Mouse (Mus musculus): ENCODE measurements around the gene Ctbp2. TPM values are rescaled to one million over a fixed set of nuclear protein-coding genes. Genes with fewer than 3 reads are reported as not detected.

Gene Ctbp2
- polyA plus RNA-seq, 1 experiment from 2014 or later = 157 TPM

DNA sequence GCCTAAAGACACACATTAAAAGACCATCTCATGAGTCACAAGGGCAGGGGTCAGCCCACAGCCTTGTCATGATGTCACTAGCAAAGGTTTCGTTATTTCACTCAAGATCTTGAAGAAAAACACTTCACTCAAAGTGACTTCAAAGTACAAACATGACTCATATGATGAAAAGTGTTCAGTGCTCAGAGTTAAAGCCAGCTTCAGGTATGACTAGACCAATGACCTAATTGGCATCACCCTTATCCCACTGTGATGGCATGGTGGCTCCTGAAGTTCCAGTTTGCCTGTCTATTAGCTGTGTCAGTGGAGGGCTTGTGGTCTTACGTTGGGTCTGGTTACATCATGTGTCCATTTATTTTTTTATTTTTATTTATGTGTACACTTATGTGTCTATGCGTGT is 35.4 kb upstream of the Ctbp2 start:
- 89% methylated on average over 3 of the region's 3 CpGs for WGBS
- H3K36me3 ChIP-seq (ENCODE audit: control insufficient read depth, insufficient read depth, low read length) = no peaks in the 10 kb centered on the region
- no peak overlapping the region for H3K27ac ChIP-seq (ENCODE audit: low read depth, low read length)
- no peak overlapping the region for H3K4me2 ChIP-seq (replicated peaks; ENCODE audit: low read depth, low read length)
- H3K4me3 ChIP-seq (ENCODE audit: low read length) = no peak overlapping the region
- no peak for ATAC-seq (ENCODE audit: low FRiP score, low TSS enrichment)
- no peak overlapping the region for H3K9ac ChIP-seq (ENCODE audit: low read depth, low read length)
- H3K4me1 ChIP-seq (ENCODE audit: control insufficient read depth, insufficient read depth, low read length) = peaks cover 3% of the 10 kb centered on the region; the same call in 1 of the 2 replicates
- H3K9me3 ChIP-seq (ENCODE audit: control insufficient read depth, low read length) = no peaks in the 10 kb centered on the region
- H3K27me3 ChIP-seq (ENCODE audit: control insufficient read depth, insufficient read depth, low read length) = no peaks in the 10 kb centered on the region

DNA sequence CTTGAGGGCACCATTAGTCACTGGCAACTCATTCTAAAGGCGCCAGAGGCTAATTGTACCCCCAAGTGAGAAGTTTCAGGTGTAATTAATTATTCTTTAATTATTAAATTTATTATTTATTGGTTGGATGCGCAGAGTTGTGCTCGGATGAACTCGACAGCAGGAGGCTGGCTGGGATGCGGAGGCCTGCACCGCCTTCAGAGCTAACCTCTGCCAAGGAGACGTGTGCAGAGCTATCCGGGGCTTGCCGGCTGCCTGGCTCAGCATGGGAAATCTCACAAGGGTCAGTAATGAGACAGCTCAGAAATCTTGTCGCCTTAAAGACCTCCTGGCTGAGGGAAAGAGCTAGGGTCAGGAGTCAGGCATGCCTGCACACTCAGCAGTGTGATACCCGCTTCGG is 31.5 kb upstream of the Ctbp2 start:
- no peaks in the 10 kb centered on the region for H3K27me3 ChIP-seq (ENCODE audit: control insufficient read depth, insufficient read depth, low read length)
- no peak overlapping the region for H3K27ac ChIP-seq (ENCODE audit: low read depth, low read length)
- no peak overlapping the region for H3K9ac ChIP-seq (ENCODE audit: low read depth, low read length)
- no peak for ATAC-seq (ENCODE audit: low FRiP score, low TSS enrichment)
- no peak overlapping the region for H3K4me2 ChIP-seq (replicated peaks; ENCODE audit: low read depth, low read length)
- H3K4me1 ChIP-seq (ENCODE audit: control insufficient read depth, insufficient read depth, low read length) = no peaks in the 10 kb centered on the region
- H3K36me3 ChIP-seq (ENCODE audit: control insufficient read depth, insufficient read depth, low read length) = no peaks in the 10 kb centered on the region
- no peak overlapping the region for H3K4me3 ChIP-seq (ENCODE audit: low read length)
- 78% methylated on average over 12 of the region's 12 CpGs for WGBS
- H3K9me3 ChIP-seq (ENCODE audit: control insufficient read depth, low read length) = no peaks in the 10 kb centered on the region

DNA sequence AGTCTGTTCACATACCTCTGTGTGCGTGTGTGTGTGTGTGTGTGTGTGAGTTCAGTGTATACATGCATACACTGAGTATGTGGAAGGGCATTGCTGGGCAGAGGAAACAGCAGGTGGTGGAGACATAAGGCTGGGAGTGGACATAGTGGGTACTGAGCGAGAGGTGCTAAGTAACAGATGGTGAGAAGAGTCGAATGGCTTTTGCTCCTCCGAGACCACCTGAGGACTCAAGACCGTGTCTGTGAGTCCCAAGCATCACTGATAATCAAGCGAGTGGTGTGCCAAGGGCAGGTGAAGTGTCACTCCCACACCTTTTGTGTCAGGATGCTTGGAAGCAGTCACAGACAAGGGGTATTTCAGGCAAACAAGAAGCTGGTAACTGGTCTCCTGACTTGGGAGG is 30.7 kb upstream of the Ctbp2 start:
- WGBS = 71% methylated on average over 6 of the region's 6 CpGs
- no peaks in the 10 kb centered on the region for H3K9me3 ChIP-seq (ENCODE audit: control insufficient read depth, low read length)
- H3K27ac ChIP-seq (ENCODE audit: low read depth, low read length) = no peak overlapping the region
- no peak for ATAC-seq (ENCODE audit: low FRiP score, low TSS enrichment)
- no peak overlapping the region for H3K9ac ChIP-seq (ENCODE audit: low read depth, low read length)
- H3K27me3 ChIP-seq (ENCODE audit: control insufficient read depth, insufficient read depth, low read length) = no peaks in the 10 kb centered on the region
- no peak overlapping the region for H3K4me2 ChIP-seq (replicated peaks; ENCODE audit: low read depth, low read length)
- no peaks in the 10 kb centered on the region for H3K36me3 ChIP-seq (ENCODE audit: control insufficient read depth, insufficient read depth, low read length)
- no peaks in the 10 kb centered on the region for H3K4me1 ChIP-seq (ENCODE audit: control insufficient read depth, insufficient read depth, low read length)
- no peak overlapping the region for H3K4me3 ChIP-seq (ENCODE audit: low read length)

DNA sequence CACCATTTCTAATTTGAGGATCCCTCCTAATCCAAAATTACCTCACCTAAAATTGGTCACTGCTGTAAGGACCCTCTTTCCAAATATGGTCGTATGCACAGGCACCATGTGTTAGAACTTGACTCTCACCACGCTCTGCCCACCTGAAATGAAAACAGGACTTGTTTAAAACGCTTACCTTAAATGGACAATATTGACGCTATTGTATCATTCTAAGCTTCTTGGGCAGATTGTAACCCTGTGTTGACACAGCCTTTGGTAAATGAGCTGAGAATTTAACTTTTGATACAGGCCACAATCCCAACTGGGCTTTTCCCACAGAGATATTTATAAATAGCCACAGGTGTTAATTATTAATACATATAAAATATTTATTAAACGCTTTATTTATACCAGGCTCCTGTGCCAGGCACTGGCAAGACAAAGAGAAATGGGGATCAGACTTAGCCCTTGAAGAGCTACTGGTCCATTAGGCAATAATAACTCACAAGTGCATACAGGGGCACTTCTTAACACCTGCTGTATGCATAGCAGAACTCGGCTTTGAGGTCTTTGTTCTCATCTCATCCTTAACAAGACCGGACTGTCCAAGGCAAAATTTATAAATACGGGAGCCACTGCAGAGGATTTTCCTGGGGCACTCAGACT is 15.7 kb upstream of the Ctbp2 start:
- Histone ChIP-seq H3K4me2 (replicated peaks; ENCODE audit: low read depth, low read length) (no peak overlapping the region), H3K4me1 (ENCODE audit: control insufficient read depth, insufficient read depth, low read length) (no peaks in the 10 kb centered on the region), H3K9ac (ENCODE audit: low read depth, low read length) (no peak overlapping the region), H3K36me3 (ENCODE audit: control insufficient read depth, insufficient read depth, low read length) (no peaks in the 10 kb centered on the region), H3K9me3 (ENCODE audit: control insufficient read depth, low read length) (no peaks in the 10 kb centered on the region), H3K4me3 (ENCODE audit: low read length) (no peak overlapping the region), H3K27me3 (ENCODE audit: control insufficient read depth, insufficient read depth, low read length) (no peaks in the 10 kb centered on the region), H3K27ac (ENCODE audit: low read depth, low read length) (no peak overlapping the region)
- ATAC-seq (ENCODE audit: low FRiP score, low TSS enrichment) = no peak
- 87% methylated on average over 8 of the region's 8 CpGs for WGBS

DNA sequence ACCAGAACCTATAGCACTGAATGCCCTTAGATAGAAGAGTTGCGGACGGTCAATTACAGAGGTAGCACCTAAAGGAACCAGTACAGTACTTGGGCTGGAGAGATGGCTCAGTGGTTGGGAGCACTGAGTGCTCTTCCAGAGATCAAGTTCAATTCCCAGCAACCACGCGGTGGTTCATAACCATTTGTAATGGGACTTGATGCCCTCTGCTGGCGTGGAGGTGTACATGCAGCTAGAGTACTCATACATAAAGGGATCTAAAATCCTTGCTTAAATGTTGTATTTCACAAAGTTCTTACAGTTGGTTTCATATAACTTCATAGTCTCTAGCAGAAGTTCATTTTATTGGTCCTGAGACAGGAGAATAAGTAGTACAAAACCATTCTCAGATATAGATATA is 9.4 kb upstream of the Ctbp2 start:
- no peak overlapping the region for H3K4me3 ChIP-seq (ENCODE audit: low read length)
- H3K4me2 ChIP-seq (replicated peaks; ENCODE audit: low read depth, low read length) = no peak overlapping the region
- H3K27me3 ChIP-seq (ENCODE audit: control insufficient read depth, insufficient read depth, low read length) = no peaks in the 10 kb centered on the region
- H3K27ac ChIP-seq (ENCODE audit: low read depth, low read length) = no peak overlapping the region
- ATAC-seq (ENCODE audit: low FRiP score, low TSS enrichment) = no peak
- peaks cover 2% of the 10 kb centered on the region; the same call in 1 of the 2 replicates for H3K9me3 ChIP-seq (ENCODE audit: control insufficient read depth, low read length)
- no peak overlapping the region for H3K9ac ChIP-seq (ENCODE audit: low read depth, low read length)
- no peaks in the 10 kb centered on the region for H3K4me1 ChIP-seq (ENCODE audit: control insufficient read depth, insufficient read depth, low read length)
- 78% methylated on average over 5 of the region's 5 CpGs for WGBS
- no peaks in the 10 kb centered on the region for H3K36me3 ChIP-seq (ENCODE audit: control insufficient read depth, insufficient read depth, low read length)

DNA sequence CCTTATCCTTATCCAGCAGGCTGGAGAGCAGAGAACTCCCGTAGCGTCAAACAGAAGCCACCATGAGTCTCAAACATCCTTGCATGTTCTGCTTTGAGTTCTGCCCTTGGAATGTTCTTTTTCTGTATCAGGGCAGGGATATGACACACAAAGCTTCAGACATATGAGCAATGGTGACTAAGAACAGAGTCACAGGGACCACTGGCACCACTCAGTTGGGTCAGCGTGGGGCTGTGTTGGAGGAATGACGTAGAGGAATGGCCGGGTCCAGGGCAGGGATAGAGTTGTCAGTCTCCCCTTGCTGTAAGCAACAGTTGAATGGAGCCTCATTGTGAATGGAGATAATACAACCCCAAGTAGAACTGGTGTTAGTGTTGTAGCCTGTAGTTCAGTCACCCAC is 8.5 kb upstream of the Ctbp2 start:
- no peaks in the 10 kb centered on the region for H3K4me1 ChIP-seq (ENCODE audit: control insufficient read depth, insufficient read depth, low read length)
- no peak overlapping the region for H3K9ac ChIP-seq (ENCODE audit: low read depth, low read length)
- H3K36me3 ChIP-seq (ENCODE audit: control insufficient read depth, insufficient read depth, low read length) = no peaks in the 10 kb centered on the region
- 96% methylated on average over 5 of the region's 5 CpGs for WGBS
- no peak overlapping the region for H3K4me3 ChIP-seq (ENCODE audit: low read length)
- peaks cover 3% of the 10 kb centered on the region; the same call in 1 of the 2 replicates for H3K9me3 ChIP-seq (ENCODE audit: control insufficient read depth, low read length)
- H3K4me2 ChIP-seq (replicated peaks; ENCODE audit: low read depth, low read length) = no peak overlapping the region
- ATAC-seq (ENCODE audit: low FRiP score, low TSS enrichment) = no peak
- H3K27me3 ChIP-seq (ENCODE audit: control insufficient read depth, insufficient read depth, low read length) = no peaks in the 10 kb centered on the region
- H3K27ac ChIP-seq (ENCODE audit: low read depth, low read length) = no peak overlapping the region

DNA sequence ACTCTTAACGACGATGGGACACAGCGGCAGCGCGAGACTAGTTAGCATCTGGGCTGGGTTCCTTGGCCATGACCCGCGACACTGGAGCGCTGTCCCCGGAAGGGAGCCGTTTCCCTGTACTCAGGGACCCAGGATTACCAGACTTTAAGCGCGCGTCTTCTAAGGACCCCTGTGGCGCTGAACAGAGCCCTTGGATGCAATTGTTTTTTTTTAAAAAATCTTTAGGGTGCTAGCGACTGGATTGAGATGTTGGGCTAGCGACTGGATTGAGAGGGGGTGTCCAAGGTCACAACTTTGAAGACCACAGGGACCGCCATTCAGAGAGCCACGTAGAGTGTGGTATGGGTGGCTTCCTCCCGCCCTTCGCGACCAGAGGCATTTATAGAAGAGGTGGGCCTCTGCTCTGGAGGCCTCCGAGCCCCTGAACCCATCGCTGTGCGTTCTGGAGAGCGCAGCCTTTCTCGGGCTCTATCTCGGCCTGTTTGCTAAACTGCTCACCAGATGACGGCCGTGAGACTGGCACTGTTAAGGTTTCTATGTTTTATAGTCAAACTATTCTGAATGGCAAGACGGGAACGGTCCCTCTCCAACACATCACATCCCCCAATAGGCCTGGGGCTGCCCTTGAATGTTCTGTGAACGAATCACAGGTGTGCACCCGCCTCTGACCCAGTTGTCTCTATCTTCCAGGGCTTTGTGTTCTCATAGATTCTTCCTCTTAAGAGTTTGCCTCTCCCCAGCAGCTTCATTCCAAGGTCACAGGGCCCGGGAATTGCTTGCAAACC is 739 bp upstream of the Ctbp2 start:
- Histone ChIP-seq H3K27ac (ENCODE audit: low read depth, low read length) (peak overlapping the region; percentile 100; the same call in 1 of the 2 replicates), H3K4me1 (ENCODE audit: control insufficient read depth, insufficient read depth, low read length) (peaks cover 19% of the 10 kb centered on the region), H3K4me2 (replicated peaks; ENCODE audit: low read depth, low read length) (peak overlapping the region; percentile 94), H3K9me3 (ENCODE audit: control insufficient read depth, low read length) (peaks cover 3% of the 10 kb centered on the region; the same call in 1 of the 2 replicates), H3K9ac (ENCODE audit: low read depth, low read length) (peak overlapping the region; percentile 96), H3K27me3 (ENCODE audit: control insufficient read depth, insufficient read depth, low read length) (no peaks in the 10 kb centered on the region), H3K4me3 (ENCODE audit: low read length) (peak overlapping the region; percentile 97), H3K36me3 (ENCODE audit: control insufficient read depth, insufficient read depth, low read length) (no peaks in the 10 kb centered on the region)
- ATAC-seq (ENCODE audit: low FRiP score, low TSS enrichment) = no peak
- WGBS = 6% methylated on average over 34 of the region's 34 CpGs

DNA sequence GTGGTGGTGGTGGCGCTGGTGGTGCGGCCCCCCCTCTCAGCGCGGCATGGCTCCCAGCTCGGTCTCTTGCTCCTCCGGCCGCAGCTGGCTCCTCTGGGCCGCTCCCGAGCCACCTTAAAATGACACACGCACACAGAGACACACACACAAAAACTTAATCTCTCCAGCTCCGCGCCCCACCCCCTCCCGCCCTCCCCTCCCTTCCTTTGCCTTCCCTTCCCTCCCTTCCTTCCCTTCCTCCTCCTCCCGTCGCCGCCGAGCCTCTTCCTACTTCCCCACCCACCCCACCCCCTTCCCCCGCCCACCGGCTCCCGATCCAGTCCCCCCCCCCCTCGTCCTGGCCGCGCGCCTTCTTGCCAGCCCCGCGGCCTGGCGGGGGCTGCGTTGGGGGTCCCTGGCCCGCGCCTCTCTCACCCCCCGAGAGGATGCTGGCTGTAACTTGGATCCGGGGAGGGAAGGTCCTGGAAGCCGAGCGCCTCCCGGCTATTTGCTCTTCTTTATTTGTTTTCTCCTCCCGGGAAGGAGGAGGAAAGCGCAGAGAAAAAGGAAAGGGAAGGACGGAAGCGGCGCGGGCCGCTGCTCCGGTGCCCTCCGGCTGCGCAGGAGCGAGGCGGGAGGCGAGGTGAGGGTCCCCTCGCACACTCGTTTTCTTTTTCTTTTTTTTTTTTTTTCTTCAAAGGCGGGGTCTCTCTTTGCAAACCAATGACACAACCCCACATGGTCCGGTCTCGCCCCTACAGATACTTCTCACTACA is 733 bp downstream of the Ctbp2 start, which contains the start of gene Fgfr2:
Gene Fgfr2 (minus strand): TSS at position 107 of the 755 bp plus-strand sequence.
- Histone ChIP-seq H3K9ac (ENCODE audit: low read depth, low read length) (peak within 1 kb of the TSS; percentile 96), H3K27ac (ENCODE audit: low read depth, low read length) (peak within 1 kb of the TSS; percentile 100), H3K27me3 (ENCODE audit: control insufficient read depth, insufficient read depth, low read length) (no peaks in the 10 kb centered on the region), H3K36me3 (ENCODE audit: control insufficient read depth, insufficient read depth, low read length) (no peaks in the 10 kb centered on the region), H3K4me1 (ENCODE audit: control insufficient read depth, insufficient read depth, low read length) (peaks cover 33% of the 10 kb centered on the region), H3K4me3 (ENCODE audit: low read length) (peak within 1 kb of the TSS; percentile 97), H3K4me2 (replicated peaks; ENCODE audit: low read depth, low read length) (peak within 1 kb of the TSS; percentile 94), H3K9me3 (ENCODE audit: control insufficient read depth, low read length) (no peaks in the 10 kb centered on the region)
- WGBS = 1% methylated on average over 23 of the region's 53 CpGs
- ATAC-seq (ENCODE audit: low FRiP score, low TSS enrichment) = peak; percentile 80

All from kidney, embryonic 14.5 days (tissue).